Mouse (Mus musculus) kidney, adult 2 months (tissue): ENCODE measurements around the gene Sparcl1. TPM values are rescaled to one million over a fixed set of nuclear protein-coding genes. Genes with fewer than 3 reads are reported as not detected.

Experiments used
- DNase-seq: peaks from one replicate; pipeline ENCODE4 v3.0.0; 2021
- H3K27ac ChIP-seq: fragments of 200-500 bp; 2 replicates; pipeline ENCODE4 v1.5.1; 2012; ENCODE audit warnings: low read depth, low read length, control low read depth, inconsistent platforms; ENCODE audit not compliant: insufficient read depth
- H3K27me3 ChIP-seq: fragments of 200-500 bp; replicated peaks from 2 replicates; pipeline ENCODE4 v1.6.1; 2012; ENCODE audit warnings: mild to moderate bottlenecking, moderate library complexity, low read length, inconsistent platforms; ENCODE audit not compliant: control insufficient read depth, insufficient read depth
- H3K36me3 ChIP-seq: fragments of 200-500 bp; 2 replicates; pipeline ENCODE4 v1.6.1; 2012; ENCODE audit warnings: mild to moderate bottlenecking, moderate library complexity, low read length, inconsistent platforms; ENCODE audit not compliant: control insufficient read depth, insufficient read depth
- H3K4me1 ChIP-seq: fragments of 200-500 bp; 2 replicates; pipeline ENCODE4 v1.6.1; 2011; ENCODE audit warnings: low read length; ENCODE audit not compliant: control insufficient read depth, insufficient read depth
- H3K4me3 ChIP-seq: fragments of 200-500 bp; 2 replicates; pipeline ENCODE4 v1.5.1; 2011; ENCODE audit warnings: mild to moderate bottlenecking, low read depth, low read length, control low read depth; ENCODE audit not compliant: insufficient read depth
- CTCF ChIP-seq: fragments of 200-500 bp; conservative IDR thresholded peaks from 2 replicates; pipeline ENCODE4 v1.5.1; 2011; ENCODE audit warnings: low read depth, mild to moderate bottlenecking, control low read depth, low read length, moderate library complexity, mixed read lengths; ENCODE audit not compliant: insufficient read depth, insufficient read length
- POLR2A ChIP-seq: fragments of 200-500 bp; IDR thresholded peaks from one replicate; pipeline ENCODE4 v1.6.1; 2011; ENCODE audit warnings: low read depth, low read length, control low read depth
- WGBS: fragments of 180-500 bp; shearing (Covaris S2); methylation state at CpG from one replicate; pipeline ENCODE4 v1.1.7; 2018; 5-methylcytosine and 5-hydroxymethylcytosine counted together
- polyA plus RNA-seq: library from polyadenylated mRNA; depleted of rRNA; stranded (reverse); fragments of >200 nt; gene quantifications from 2 replicates; pipeline ENCODE4 v1.2.3, GENCODE M21; 2012; rRNA removed

Sparcl1 gene
- polyA plus RNA-seq, 1 experiment = 31.6 TPM

DNA sequence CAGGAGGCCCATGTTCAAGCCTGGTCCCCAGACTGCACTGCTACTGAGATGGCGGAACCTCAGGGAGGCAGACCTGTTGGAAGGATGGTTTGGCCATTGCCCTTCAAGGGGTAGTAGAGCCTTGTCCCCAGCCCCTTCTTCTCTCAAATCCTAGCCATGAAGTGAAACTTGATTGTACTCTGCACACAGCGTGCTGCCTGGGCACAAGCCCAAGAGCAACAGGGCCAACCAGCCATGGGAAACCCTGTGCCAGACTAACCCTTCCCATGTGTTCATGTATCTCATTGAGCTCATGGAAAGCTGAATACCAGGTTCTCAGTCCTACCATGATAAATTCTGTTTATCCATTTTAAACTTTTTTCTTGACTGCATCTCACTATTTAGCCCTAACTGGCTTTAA, 70.6 kb downstream of the Sparcl1 start:
- H3K27me3 ChIP-seq = no peaks in the 10 kb centered on the region
- DNase-seq = no peak
- no peak overlapping the region for H3K27ac ChIP-seq
- 61% methylated on average over 2 of the region's 2 CpGs for WGBS
- no peak overlapping the region for H3K4me3 ChIP-seq
- TF ChIP-seq POLR2A (no peak), CTCF (no peak)
- H3K36me3 ChIP-seq = no peaks in the 10 kb centered on the region
- peaks cover 6% of the 10 kb centered on the region; the same call in 1 of the 2 replicates for H3K4me1 ChIP-seq

DNA sequence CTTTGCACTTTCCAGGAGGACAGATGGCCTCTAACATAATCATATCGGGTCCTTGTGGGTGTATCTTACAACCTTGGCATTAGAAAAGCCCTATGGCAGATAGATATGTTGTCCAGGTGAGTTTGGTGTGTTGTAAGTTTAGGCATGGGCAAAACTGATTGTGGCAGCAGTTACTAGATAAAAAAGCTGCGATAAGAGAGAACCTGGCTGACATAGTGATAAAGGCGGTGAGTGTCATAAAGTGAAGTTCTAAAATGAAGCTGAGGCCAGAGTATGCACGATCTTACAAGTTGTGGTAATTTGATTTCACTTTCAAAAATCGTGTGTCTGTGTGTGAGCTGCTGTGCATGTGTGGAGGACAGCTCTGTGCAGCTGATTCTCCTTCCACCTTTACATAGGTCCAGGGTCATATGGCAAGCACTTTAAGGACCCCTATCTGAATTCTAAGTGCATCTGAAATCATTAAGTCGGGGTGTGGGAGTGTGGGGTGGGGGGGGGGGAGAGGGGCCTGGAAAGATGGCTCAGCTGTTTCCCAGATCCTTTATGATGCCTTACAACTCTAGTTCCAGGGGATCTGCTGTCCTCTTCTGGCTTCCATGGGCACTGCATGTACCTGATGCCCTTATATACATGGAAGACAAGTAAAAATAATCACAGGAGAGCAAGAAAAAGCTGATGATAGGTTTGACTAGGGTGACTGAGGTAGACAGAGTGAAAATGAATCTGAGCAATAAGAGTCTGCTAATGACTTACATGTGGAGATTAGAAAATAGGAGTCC, 74.2 kb downstream of the Sparcl1 start:
- Histone ChIP-seq H3K4me1 (peaks cover 24% of the 10 kb centered on the region), H3K36me3 (no peaks in the 10 kb centered on the region), H3K27me3 (no peaks in the 10 kb centered on the region), H3K27ac (no peak overlapping the region), H3K4me3 (no peak overlapping the region)
- TF ChIP-seq CTCF = peak; percentile 80
- TF ChIP-seq POLR2A = no peak
- WGBS = 61% methylated on average over 6 of the region's 6 CpGs
- peak; percentile 67 for DNase-seq

DNA sequence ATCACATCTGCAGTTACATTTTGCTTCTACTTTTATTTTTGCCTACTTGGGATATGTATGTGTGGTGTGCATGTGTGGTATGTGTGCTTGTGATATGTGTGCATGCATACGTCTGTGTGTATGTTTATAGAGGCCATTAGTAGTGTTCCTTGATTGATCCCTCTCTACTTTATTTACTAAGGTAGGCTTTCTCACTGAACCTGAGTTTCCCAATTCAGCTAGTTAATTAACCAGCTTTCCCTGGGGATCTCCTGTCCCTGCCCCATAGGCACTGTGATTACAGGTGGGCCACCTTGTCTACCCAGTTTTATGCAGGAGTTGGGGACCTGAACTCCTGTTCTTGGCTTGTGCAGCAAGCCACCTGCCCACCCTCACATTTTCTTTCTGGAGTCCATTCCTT, 76.8 kb downstream of the Sparcl1 start:
- Histone ChIP-seq H3K4me3 (no peak overlapping the region), H3K27me3 (no peaks in the 10 kb centered on the region), H3K27ac (peak overlapping the region; percentile 80), H3K4me1 (peaks cover 22% of the 10 kb centered on the region), H3K36me3 (no peaks in the 10 kb centered on the region)
- DNase-seq = no peak
- TF ChIP-seq POLR2A = no peak
- no peak for TF ChIP-seq CTCF
- WGBS = 86% methylated on average over 1 of the region's 1 CpGs

DNA sequence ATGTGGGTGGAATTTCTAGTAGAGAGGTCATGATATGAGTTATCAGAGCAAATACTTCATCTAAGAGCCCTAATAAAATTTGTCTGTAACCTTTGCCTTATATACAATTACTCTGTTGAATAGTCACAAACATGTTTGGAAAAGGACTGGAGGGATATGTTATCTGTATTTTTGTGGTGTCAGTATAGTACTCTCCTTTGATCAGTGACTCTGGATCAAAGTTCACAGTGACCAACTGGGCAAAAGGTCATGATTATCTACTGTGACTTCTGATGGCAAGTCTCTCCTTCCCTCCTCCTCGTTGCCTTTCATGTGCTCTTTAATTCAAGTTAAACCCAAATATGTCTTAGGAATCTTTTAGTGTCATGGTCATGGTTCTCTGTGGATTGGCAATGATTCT, 77.7 kb downstream of the Sparcl1 start:
- DNase-seq = peak; percentile 57
- TF ChIP-seq CTCF (no peak), POLR2A (no peak)
- Histone ChIP-seq H3K4me1 (peaks cover 22% of the 10 kb centered on the region), H3K27me3 (no peaks in the 10 kb centered on the region), H3K4me3 (no peak overlapping the region), H3K27ac (peak overlapping the region; percentile 80), H3K36me3 (no peaks in the 10 kb centered on the region)
- WGBS = 29% methylated on average over 1 of the region's 1 CpGs

DNA sequence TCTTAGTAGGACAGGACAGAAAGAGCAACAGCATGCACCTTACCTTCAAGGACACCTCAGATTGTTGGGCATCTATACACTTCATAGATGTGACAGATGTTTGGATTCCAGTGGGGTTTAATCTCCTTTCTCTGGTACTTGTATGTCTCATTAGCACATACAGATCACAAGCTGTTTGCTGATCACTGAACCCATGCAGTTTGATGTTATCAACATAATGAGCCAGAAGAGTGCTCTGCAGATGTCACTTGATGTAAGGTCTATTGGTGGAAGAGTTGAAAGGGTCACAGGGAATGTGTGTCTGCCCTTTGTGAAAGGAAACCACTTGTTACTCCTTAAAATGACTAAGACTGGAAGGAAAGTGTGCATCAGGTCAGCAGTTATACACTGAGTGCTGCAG, 78.5 kb downstream of the Sparcl1 start:
- Histone ChIP-seq H3K4me3 (no peak overlapping the region), H3K27ac (peak overlapping the region; percentile 91), H3K4me1 (peaks cover 22% of the 10 kb centered on the region), H3K36me3 (no peaks in the 10 kb centered on the region), H3K27me3 (no peaks in the 10 kb centered on the region)
- TF ChIP-seq POLR2A (no peak), CTCF (no peak)
- DNase-seq = no peak

DNA sequence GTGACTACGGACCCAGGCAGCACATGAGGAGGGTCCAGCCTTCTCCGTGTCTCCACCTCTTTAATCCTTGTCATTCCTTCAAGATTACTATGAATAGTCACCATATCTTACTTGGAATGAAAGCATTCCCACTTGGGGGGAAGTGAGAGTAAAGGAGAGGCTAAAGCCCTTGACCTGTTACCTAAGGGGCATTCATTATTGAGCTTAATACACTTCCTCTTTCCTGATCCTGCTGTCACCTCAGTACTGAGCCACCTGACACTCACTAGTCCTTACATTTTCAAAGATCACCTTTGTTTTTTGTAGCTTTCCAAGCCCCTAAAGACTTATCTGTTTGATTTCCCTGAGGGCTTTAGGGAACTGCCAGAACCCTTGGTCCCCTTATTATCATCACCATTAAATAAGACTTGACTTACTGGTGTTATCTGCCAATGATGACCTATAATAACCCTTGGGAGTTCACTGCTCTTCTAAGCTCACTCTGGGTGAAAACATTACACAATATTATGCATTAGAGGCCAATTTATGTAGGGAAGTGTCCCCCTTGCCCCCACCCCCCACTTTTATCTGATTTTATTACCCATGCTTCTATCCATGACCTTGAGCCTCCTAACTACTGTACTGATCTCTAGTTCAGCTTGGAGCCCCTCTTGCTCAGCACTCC, 81.0 kb downstream of the Sparcl1 start:
- H3K27me3 ChIP-seq = no peaks in the 10 kb centered on the region
- TF ChIP-seq CTCF = no peak
- H3K36me3 ChIP-seq = no peaks in the 10 kb centered on the region
- H3K4me1 ChIP-seq = peaks cover 22% of the 10 kb centered on the region
- DNase-seq = no peak
- H3K4me3 ChIP-seq = no peak overlapping the region
- WGBS = 83% methylated on average over 2 of the region's 2 CpGs
- H3K27ac ChIP-seq = no peak overlapping the region

Other genes starting within 250 kb of the Sparcl1 start
- 5.6 and 6.1 TPM in 2 replicates for gene Klhl8, start 202.5 kb downstream of the Sparcl1 start, polyA plus RNA-seq
- 0.13 TPM in 1 of 2 replicates, not detected in the other for gene Hsd17b13, start 136.3 kb downstream of the Sparcl1 start, polyA plus RNA-seq
- 64.4 and 65.2 TPM in 2 replicates for gene Hsd17b11, start 91.8 kb downstream of the Sparcl1 start, polyA plus RNA-seq
- 59.7 and 63.8 TPM in 2 replicates for gene Nudt9, start 67.4 kb downstream of the Sparcl1 start, polyA plus RNA-seq
- not detected in 2 replicates for gene Gm17660, start 36.1 kb downstream of the Sparcl1 start, polyA plus RNA-seq
- gene Dspp, start 57.0 kb upstream of the Sparcl1 start, polyA plus RNA-seq = not detected in 2 replicates
- not detected in 2 replicates for gene Dmp1, start 88.9 kb upstream of the Sparcl1 start, polyA plus RNA-seq
- gene Ibsp, start 185.4 kb upstream of the Sparcl1 start, polyA plus RNA-seq = not detected in 2 replicates
- not detected in 2 replicates for gene Mepe, start 211.6 kb upstream of the Sparcl1 start, polyA plus RNA-seq